In genomic region chr4:139240334-139240733, GRCm38 (mm10) we compare ENCODE assay signal across 16 mouse cellular contexts. TPM values are rescaled to one million over a fixed set of nuclear protein-coding genes. Genes with fewer than 3 reads are reported as not detected.
DNase-seq lines count a peak whose midpoint lies in the region; ATAC-seq and TF ChIP-seq lines count a peak whose summit lies in the region.
"Had no signal": no experiment of that assay in that cellular context is flagged by ENCODE, and none has a peak within 500 bp of the region (broad histone marks: within the 10 kb centered on the region; RNA-seq: fewer than 3 reads in every experiment).

No protein-coding gene starts in this region.

- peak overlapping the region; percentile 15; the same call in 1 of the 2 replicates for H3K27ac ChIP-seq in heart, adult 2 months
- no peak overlapping the region for H3K27ac ChIP-seq in midbrain, embryonic 14.5 days (replicated peaks; ENCODE audit: low read depth, low read length)
- H3K27ac ChIP-seq: forebrain, embryonic 10.5 days had no signal

- H3K4me2 ChIP-seq in midbrain, embryonic 14.5 days (ENCODE audit: low read length): no peak overlapping the region
- H3K4me2 ChIP-seq: midbrain, embryonic 11.5 days had no signal

- peak; percentile 38; the same call in 1 of the 2 replicates for ATAC-seq in granulocyte monocyte progenitor cell, adult 5-6 weeks (replicated peaks; ENCODE audit: poor library complexity, severe bottlenecking)
- no peak for ATAC-seq in midbrain, embryonic 14.5 days (ENCODE audit: low FRiP score, low TSS enrichment)

- peaks cover 27% of the 10 kb centered on the region for H3K36me3 ChIP-seq in heart, adult 2 months (ENCODE audit: control insufficient read depth, insufficient read depth, low read length)
- peaks cover 4% of the 10 kb centered on the region for H3K36me3 ChIP-seq in splenic B cell, adult 2 months (ENCODE audit: control insufficient read depth, insufficient read depth, low read length, poor library complexity, severe bottlenecking)
- H3K36me3 ChIP-seq in midbrain, embryonic 14.5 days (ENCODE audit: control insufficient read depth, insufficient read depth, low read length): peaks cover 41% of the 10 kb centered on the region

- DNase-seq in heart, adult 2 months: no peak
- DNase-seq in heart, postnatal 14 days: no peak
- DNase-seq in thymus, postnatal 0 days (ENCODE audit: low spot score): peak; percentile 55
- no peak for DNase-seq in thymus, postnatal 36 days
- peak; percentile 58 for DNase-seq in splenic B cell, adult 2 months (ENCODE audit: low read depth, low spot score)
- no peak for DNase-seq in ovary, postnatal 10 days (ENCODE audit: low spot score)
- DNase-seq in midbrain, embryonic 14.5 days: no peak
- DNase-seq: cerebellum, adult 11 months; kidney, adult 11 months; kidney, postnatal 36 days; liver; right cerebral cortex, postnatal 4 days had no signal

- no peaks in the 10 kb centered on the region for H3K27me3 ChIP-seq in heart, adult 2 months (ENCODE audit: control insufficient read depth, insufficient read depth, low read length)
- no peaks in the 10 kb centered on the region for H3K27me3 ChIP-seq in splenic B cell, adult 2 months (ENCODE audit: control insufficient read depth, insufficient read depth, low read length, poor library complexity, severe bottlenecking)
- H3K27me3 ChIP-seq in midbrain, embryonic 14.5 days (ENCODE audit: control insufficient read depth, insufficient read depth, low read length): no peaks in the 10 kb centered on the region

- H3K4me3 ChIP-seq in heart, adult 2 months: no peak overlapping the region
- H3K4me3 ChIP-seq in midbrain, embryonic 14.5 days (replicated peaks; ENCODE audit: low read depth, low read length): no peak overlapping the region
- H3K4me3 ChIP-seq: forebrain, embryonic 10.5 days; myocyte had no signal

- 49% methylated on average over 6 of the region's 6 CpGs for WGBS in heart, adult 2 months
- 86% methylated on average over 6 of the region's 6 CpGs for WGBS in midbrain, embryonic 14.5 days

- TF ChIP-seq POLR2A in heart, adult 2 months (IDR thresholded peaks at IDR 0.05; ENCODE audit: insufficient read depth, low read depth, low read length): no peak

- TF ChIP-seq EP300 in heart, adult 2 months (IDR thresholded peaks at IDR 0.05; ENCODE audit: insufficient read depth, low read depth, low read length): no peak

- H3K9me3 ChIP-seq in midbrain, embryonic 14.5 days (ENCODE audit: control insufficient read depth, low read length): no peaks in the 10 kb centered on the region
- H3K9me3 ChIP-seq: forebrain, embryonic 10.5 days had no signal

- no peak for TF ChIP-seq CTCF in heart, adult 2 months (IDR thresholded peaks at IDR 0.05)

- intact Hi-C loops in heart, adult 2 months (cut with DNase I): no loop called here
- intact Hi-C loops in heart, postnatal 14 days (cut with DNase I): no loop called here

- H3K79me2 ChIP-seq in heart, adult 2 months (replicated peaks; ENCODE audit: control insufficient read depth, insufficient read depth, low read length): peaks cover 9% of the 10 kb centered on the region

- H3K4me1 ChIP-seq in heart, adult 2 months (ENCODE audit: control insufficient read depth, insufficient read depth, low read length): peaks cover 36% of the 10 kb centered on the region
- 0 out of 2 replicates have a peak, but pooled peaks cover 4% of the 10 kb centered on the region for H3K4me1 ChIP-seq in midbrain, embryonic 14.5 days (ENCODE audit: control insufficient read depth, insufficient read depth, low read length)

- H3K9ac ChIP-seq in heart, adult 2 months (ENCODE audit: low read depth, low read length): no peak overlapping the region
- H3K9ac ChIP-seq in midbrain, embryonic 14.5 days (replicated peaks; ENCODE audit: low read length): no peak overlapping the region

RNA-seq across cellular contexts. Expression of gene Capzb, which starts 47.6 kb away (rescaled TPM):
- 100 to 1,000 TPM; 342 to 392 TPM for total RNA-seq in heart, adult 2 months (2021)
- 160 and 191 TPM in 2 replicates for polyA plus RNA-seq in heart, adult 2 months (2012; rRNA removed)
- total RNA-seq in heart, postnatal 14 days (2021): 100 to 1,000 TPM; 418 to 433 TPM
- 415 and 425 TPM in 2 replicates for polyA plus RNA-seq in thymus, postnatal 0 days (2015; fragmentation: Nextera tagmentation; extraction: Ambion mirVana)
- 374 and 389 TPM in 2 replicates for total RNA-seq in granulocyte monocyte progenitor cell, adult 5-6 weeks (2014; fragmentation: Nextera tagmentation)
- 129 and 155 TPM in 2 replicates for total RNA-seq in granulocyte monocyte progenitor cell, adult 5-6 weeks (2017)
- 250 and 281 TPM in 2 replicates for polyA plus RNA-seq in midbrain, embryonic 14.5 days (2014; fragmentation: Nextera tagmentation; extraction: Ambion mirVana)

Comparison
In these comparisons a context has a peak if more than half of its experiments do, and no peak if none do; other contexts are left out.
1. DNase-seq: peak in thymus, postnatal 0 days (single experiment) and splenic B cell, adult 2 months (single experiment); none in heart, adult 2 months (0 of 2), heart, postnatal 14 days (0 of 2), thymus, postnatal 36 days (0 of 2), ovary, postnatal 10 days (single experiment) and midbrain, embryonic 14.5 days (single experiment).